Mouse (Mus musculus): ENCODE measurements around the gene Prrc2a.

DNA sequence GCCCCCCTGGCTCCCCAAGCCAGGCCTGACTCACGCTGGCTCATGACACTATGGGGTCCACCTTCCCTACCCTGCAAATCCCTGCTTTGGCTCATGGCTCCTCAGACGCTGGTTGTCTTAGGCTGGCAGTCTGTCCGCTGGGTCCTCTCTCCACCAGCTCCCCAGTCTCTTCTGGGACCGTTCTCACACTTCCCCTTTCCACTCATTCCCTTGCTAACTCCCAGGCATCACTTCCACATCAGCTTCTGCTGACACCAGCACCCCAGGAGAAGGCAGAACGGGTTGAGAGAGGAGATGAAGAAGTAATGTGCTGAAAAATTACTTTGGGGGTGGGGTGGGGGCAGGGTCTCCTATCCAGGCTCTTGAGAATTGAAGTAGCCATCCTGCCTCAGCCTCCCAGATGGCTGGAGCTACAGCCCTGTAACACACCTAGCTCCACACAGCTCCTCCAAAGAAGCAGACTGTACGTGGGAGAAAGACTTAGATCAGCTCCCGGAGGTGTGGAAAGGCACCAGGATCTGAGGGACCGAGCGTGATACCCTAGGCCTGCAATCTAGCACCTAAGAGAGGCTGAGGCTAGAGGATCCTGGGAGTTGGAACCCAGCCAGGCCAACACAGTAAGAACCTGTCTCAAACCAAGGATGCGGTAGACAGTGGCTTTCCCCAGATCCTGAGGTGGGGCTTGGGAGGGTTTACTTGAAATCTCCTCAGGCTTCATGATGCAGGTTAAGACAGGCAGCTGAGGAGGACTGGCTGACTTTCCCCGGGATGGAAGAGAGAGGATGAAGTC lies 7.9 kb upstream of the Prrc2a start:
- no peak for TF ChIP-seq POLR2A (IDR thresholded peaks at IDR 0.05; ENCODE audit: borderline replicate concordance, low read depth, low read length)
- TF ChIP-seq CTCF (IDR thresholded peaks at IDR 0.05; ENCODE audit: low read depth, low read length): peak; percentile 17; the same call in 1 of the 2 replicates
